In genomic region chr11:44367711-44368110, GRCm38 (mm10) we compare ENCODE assay signal across 17 mouse cellular contexts. TPM values are rescaled to one million over a fixed set of nuclear protein-coding genes. Genes with fewer than 3 reads are reported as not detected.
DNase-seq lines count a peak whose midpoint lies in the region; ATAC-seq and TF ChIP-seq lines count a peak whose summit lies in the region.
"Had no signal": no experiment of that assay in that cellular context is flagged by ENCODE, and none has a peak within 500 bp of the region (broad histone marks: within the 10 kb centered on the region; RNA-seq: fewer than 3 reads in every experiment).

No protein-coding gene starts in this region.

- 52% methylated on average over 1 of the region's 1 CpGs for WGBS in embryonic facial prominence, embryonic 11.5 days

- H3K9me3 ChIP-seq in embryonic facial prominence, embryonic 11.5 days (replicated peaks; ENCODE audit: control insufficient read depth, low read length), result no peaks in the 10 kb centered on the region
- H3K9me3 ChIP-seq: embryonic facial prominence, embryonic 13.5 days had no signal

- no peak for TF ChIP-seq CTCF in gastrocnemius, adult 2 months (IDR thresholded peaks at IDR 0.05)

- intact Hi-C loops in gastrocnemius, adult 2 months (cut with DNase I), result no loop called here
- intact Hi-C loops in heart, postnatal 36 days (cut with DNase I), result no loop called here

- H3K27me3 ChIP-seq in embryonic facial prominence, embryonic 11.5 days (ENCODE audit: control insufficient read depth, insufficient read depth, low read length), result no peaks in the 10 kb centered on the region
- H3K27me3 ChIP-seq: embryonic facial prominence, embryonic 13.5 days had no signal

- H3K9ac ChIP-seq in embryonic facial prominence, embryonic 11.5 days (replicated peaks; ENCODE audit: low read length), result no peak overlapping the region
- H3K9ac ChIP-seq: embryonic facial prominence, embryonic 13.5 days; forebrain, postnatal 0 days had no signal

- ATAC-seq in embryonic facial prominence, embryonic 11.5 days (replicated peaks; ENCODE audit: insufficient number of reproducible peaks, low FRiP score, low TSS enrichment, low read depth), result no peak
- ATAC-seq: forebrain, postnatal 0 days; intestine, postnatal 0 days had no signal

- no peaks in the 10 kb centered on the region for H3K36me3 ChIP-seq in embryonic facial prominence, embryonic 11.5 days (replicated peaks; ENCODE audit: control insufficient read depth, insufficient read depth, low read depth, low read length)
- H3K36me3 ChIP-seq: embryonic facial prominence, embryonic 13.5 days had no signal

- no peak overlapping the region for H3K4me3 ChIP-seq in gastrocnemius, adult 2 months
- no peak overlapping the region for H3K4me3 ChIP-seq in embryonic facial prominence, embryonic 11.5 days (ENCODE audit: low read depth, low read length)
- H3K4me3 ChIP-seq: embryonic facial prominence, embryonic 13.5 days; left cerebral cortex, adult 2 months had no signal

- H3K27ac ChIP-seq in gastrocnemius, adult 2 months, result no peak overlapping the region
- H3K27ac ChIP-seq in embryonic facial prominence, embryonic 11.5 days (replicated peaks; ENCODE audit: low read depth, low read length), result no peak overlapping the region
- H3K27ac ChIP-seq: embryonic facial prominence, embryonic 13.5 days; left cerebral cortex, adult 2 months had no signal

- H3K4me1 ChIP-seq in embryonic facial prominence, embryonic 11.5 days (ENCODE audit: control insufficient read depth, insufficient read depth, low read length), result no peaks in the 10 kb centered on the region
- H3K4me1 ChIP-seq: embryonic facial prominence, embryonic 13.5 days had no signal

- DNase-seq in gastrocnemius, adult 2 months, result peak; percentile 59
- no peak for DNase-seq in gastrocnemius, postnatal 10 days
- peak; percentile 81 for DNase-seq in NIH3T3 (ENCODE audit: low read depth)
- peak; percentile 2 for DNase-seq in embryonic facial prominence, embryonic 11.5 days (ENCODE audit: low spot score)
- DNase-seq in heart, postnatal 36 days, result peak; percentile 17 to 21
- no peak for DNase-seq in kidney, postnatal 25 days
- DNase-seq in B cell, adult 2 months, result no peak
- no peak for DNase-seq in frontal cortex, postnatal 10 days (ENCODE audit: low spot score in 2 of 2)
- DNase-seq: cerebellum, adult 2 months; forebrain, postnatal 0 days; kidney, postnatal 4 days; liver had no signal

- no peak overlapping the region for H3K4me2 ChIP-seq in embryonic facial prominence, embryonic 11.5 days (ENCODE audit: low read depth, low read length)
- H3K4me2 ChIP-seq: embryonic facial prominence, embryonic 13.5 days had no signal

RNA-seq across cellular contexts. Expression of gene Il12b, which starts 32.2 kb away (rescaled TPM):
- not detected for total RNA-seq in gastrocnemius, adult 2 months (2021)
- total RNA-seq in gastrocnemius, postnatal 10 days (2021), result not detected
- polyA plus RNA-seq in embryonic facial prominence, embryonic 11.5 days (2014; fragmentation: Nextera tagmentation; extraction: Ambion mirVana), result not detected in 2 replicates
- total RNA-seq in heart, postnatal 36 days (2021), result not detected
- total RNA-seq: forebrain, postnatal 0 days; left cerebral cortex, adult 2 months had no signal
- polyA plus RNA-seq: cerebellum, adult 2 months; embryonic facial prominence, embryonic 13.5 days; forebrain, postnatal 0 days; hindbrain, embryonic 11.5 days; intestine, postnatal 0 days; testis, adult 2 months had no signal

Comparison
In these comparisons a context has a peak if more than half of its experiments do, and no peak if none do; other contexts are left out.
1. DNase-seq: peak in gastrocnemius, adult 2 months (single experiment), NIH3T3 (single experiment), embryonic facial prominence, embryonic 11.5 days (single experiment) and heart, postnatal 36 days (2 of 2); none in gastrocnemius, postnatal 10 days (single experiment), kidney, postnatal 25 days (0 of 2), B cell, adult 2 months (0 of 2) and frontal cortex, postnatal 10 days (0 of 2).